Mouse (Mus musculus): ENCODE measurements around the gene Tex14. TPM values are rescaled to one million over a fixed set of nuclear protein-coding genes. Genes with fewer than 3 reads are reported as not detected.
"Not testable (repeated sequence)": the region's sequence is repeated elsewhere in the genome, so short reads cannot be mapped to it uniquely, and the experiment has no call there.

Gene Tex14
- polyA plus RNA-seq, 1 experiment: not detected

GRCm38 (mm10) chr11:87420861-87421260 lies 16.0 kb downstream of the Tex14 start:
- no peak overlapping the region for H3K4me3 ChIP-seq (ENCODE audit: insufficient read depth, low read depth, low read length)
- 0 out of 2 replicates have a peak, but pooled peaks cover 2% of the 10 kb centered on the region for H3K4me1 ChIP-seq (ENCODE audit: control insufficient read depth, insufficient read depth, insufficient read length, low read length)
- H3K27ac ChIP-seq (replicated peaks; ENCODE audit: low read depth, low read length): no peak overlapping the region

GRCm38 (mm10) chr11:87421760-87422201 lies 16.9 kb downstream of the Tex14 start:
- 0 out of 2 replicates have a peak, but pooled peaks cover 2% of the 10 kb centered on the region for H3K4me1 ChIP-seq (ENCODE audit: control insufficient read depth, insufficient read depth, insufficient read length, low read length)
- peak overlapping the region; percentile 31; the same call in 1 of the 2 replicates for H3K4me3 ChIP-seq (ENCODE audit: insufficient read depth, low read depth, low read length)
- H3K27ac ChIP-seq (replicated peaks; ENCODE audit: low read depth, low read length): peak overlapping the region; percentile 59; the same call in 1 of the 2 replicates

GRCm38 (mm10) chr11:87422511-87423340 lies 17.9 kb downstream of the Tex14 start:
- Histone ChIP-seq H3K27ac (replicated peaks; ENCODE audit: low read depth, low read length) (0 out of 2 replicates have a peak overlapping the region, but pooled peaks have one; percentile 9), H3K4me3 (ENCODE audit: insufficient read depth, low read depth, low read length) (peak overlapping the region; percentile 31; the same call in 1 of the 2 replicates), H3K4me1 (ENCODE audit: control insufficient read depth, insufficient read depth, insufficient read length, low read length) (0 out of 2 replicates have a peak, but pooled peaks cover 2% of the 10 kb centered on the region)

GRCm38 (mm10) chr11:87423551-87424325 lies 18.9 kb downstream of the Tex14 start:
- H3K4me1 ChIP-seq (ENCODE audit: control insufficient read depth, insufficient read depth, insufficient read length, low read length): 0 out of 2 replicates have a peak, but pooled peaks cover 2% of the 10 kb centered on the region
- no peak overlapping the region for H3K4me3 ChIP-seq (ENCODE audit: insufficient read depth, low read depth, low read length)
- H3K27ac ChIP-seq (replicated peaks; ENCODE audit: low read depth, low read length): no peak overlapping the region

GRCm38 (mm10) chr11:87426121-87426449 lies 21.2 kb downstream of the Tex14 start:
- H3K4me1 ChIP-seq (ENCODE audit: control insufficient read depth, insufficient read depth, insufficient read length, low read length): 0 out of 2 replicates have a peak, but pooled peaks cover 2% of the 10 kb centered on the region
- H3K27ac ChIP-seq (replicated peaks; ENCODE audit: low read depth, low read length): peak overlapping the region; percentile 53
- peak overlapping the region; percentile 48 for H3K4me3 ChIP-seq (ENCODE audit: insufficient read depth, low read depth, low read length)

- H3K27ac ChIP-seq (replicated peaks; ENCODE audit: low read depth, low read length); H3K4me1 ChIP-seq (ENCODE audit: control insufficient read depth, insufficient read depth, insufficient read length, low read length): not testable (repeated sequence)
- H3K4me3 ChIP-seq (ENCODE audit: insufficient read depth, low read depth, low read length): peak overlapping the region; percentile 48; the same call in 1 of the 2 replicates
Measured at GRCm38 (mm10) chr11:87426450-87427250, 21.8 kb downstream of the Tex14 start.

GRCm38 (mm10) chr11:87427273-87428050 lies 22.6 kb downstream of the Tex14 start:
- Histone ChIP-seq H3K4me1 (ENCODE audit: control insufficient read depth, insufficient read depth, insufficient read length, low read length) (no peaks in the 10 kb centered on the region), H3K4me3 (ENCODE audit: insufficient read depth, low read depth, low read length) (no peak overlapping the region), H3K27ac (replicated peaks; ENCODE audit: low read depth, low read length) (no peak overlapping the region)

GRCm38 (mm10) chr11:87428051-87428673 lies 23.3 kb downstream of the Tex14 start:
- Histone ChIP-seq H3K4me3 (ENCODE audit: insufficient read depth, low read depth, low read length) (no peak overlapping the region), H3K4me1 (ENCODE audit: control insufficient read depth, insufficient read depth, insufficient read length, low read length) (no peaks in the 10 kb centered on the region), H3K27ac (replicated peaks; ENCODE audit: low read depth, low read length) (no peak overlapping the region)

GRCm38 (mm10) chr11:87429363-87429762 lies 24.5 kb downstream of the Tex14 start:
- no peak overlapping the region for H3K27ac ChIP-seq (replicated peaks; ENCODE audit: low read depth, low read length)

GRCm38 (mm10) chr11:87430374-87430773 lies 25.5 kb downstream of the Tex14 start:
- Histone ChIP-seq H3K27ac (replicated peaks; ENCODE audit: low read depth, low read length) (no peak overlapping the region), H3K4me1 (ENCODE audit: control insufficient read depth, insufficient read depth, insufficient read length, low read length) (no peaks in the 10 kb centered on the region), H3K4me3 (ENCODE audit: insufficient read depth, low read depth, low read length) (no peak overlapping the region)

More at GRCm38 (mm10) chr11:87429363-87429762, 24.5 kb downstream of the Tex14 start:
- Histone ChIP-seq H3K4me1 (ENCODE audit: control insufficient read depth, insufficient read depth, insufficient read length, low read length) (no peaks in the 10 kb centered on the region), H3K4me3 (ENCODE audit: insufficient read depth, low read depth, low read length) (no peak overlapping the region)

GRCm38 (mm10) chr11:87431813-87432212 lies 26.9 kb downstream of the Tex14 start:
- H3K4me3 ChIP-seq (ENCODE audit: insufficient read depth, low read depth, low read length); H3K4me1 ChIP-seq (ENCODE audit: control insufficient read depth, insufficient read depth, insufficient read length, low read length); H3K27ac ChIP-seq (replicated peaks; ENCODE audit: low read depth, low read length): not testable (repeated sequence)

- H3K4me1 ChIP-seq (ENCODE audit: control insufficient read depth, insufficient read depth, insufficient read length, low read length): no peaks in the 10 kb centered on the region
- no peak overlapping the region for H3K4me3 ChIP-seq (ENCODE audit: insufficient read depth, low read depth, low read length)
- no peak overlapping the region for H3K27ac ChIP-seq (replicated peaks; ENCODE audit: low read depth, low read length)
Measured at GRCm38 (mm10) chr11:87432447-87432846, 27.6 kb downstream of the Tex14 start.

GRCm38 (mm10) chr11:87432933-87433669 lies 28.2 kb downstream of the Tex14 start:
- Histone ChIP-seq H3K4me3 (ENCODE audit: insufficient read depth, low read depth, low read length) (no peak overlapping the region), H3K27ac (replicated peaks; ENCODE audit: low read depth, low read length) (no peak overlapping the region), H3K4me1 (ENCODE audit: control insufficient read depth, insufficient read depth, insufficient read length, low read length) (no peaks in the 10 kb centered on the region)

Data from brown adipose tissue, adult 24 weeks (tissue).